Mouse (Mus musculus) ES-Bruce4 (cell line): Measurements from ENCODE around the gene Apobec1.

Experiments
- CTCF ChIP-seq: IDR thresholded peaks from one replicate; pipeline ENCODE4 v1.8.1; 2011; ENCODE audit warnings: low read depth, low read length
- POLR2A ChIP-seq: IDR thresholded peaks from one replicate; pipeline ENCODE4 v1.8.1; 2011; ENCODE audit warnings: low read length; ENCODE audit not compliant: insufficient read depth

GRCm38 (mm10) chr6:122635315-122635714 lies 33.1 kb upstream of the Apobec1 start:
- no peak for TF ChIP-seq CTCF
- TF ChIP-seq POLR2A, result no peak
